Mouse (Mus musculus) adipocyte (in vitro differentiated cells): Measurements from ENCODE around the gene Gm10447.
A peak's percentile ranks its signal among the peaks of the same experiment; 100 is the strongest.

Experiments
- DNase-seq: peaks from one replicate; pipeline ENCODE4 v3.0.0-alpha.2; 2016; ENCODE audit warnings: low spot score

Gene Gm10447

GRCm38 (mm10) chr11:53478383-53479170, 21.7 kb upstream of the Gm10447 start:
- DNase-seq, result no peak

GRCm38 (mm10) chr11:53477833-53478232, 20.9 kb upstream of the Gm10447 start:
- no peak for DNase-seq

- DNase-seq, result no peak
These were observed 18.7 kb upstream of the Gm10447 start for GRCm38 (mm10) chr11:53475620-53476019.

GRCm38 (mm10) chr11:53472709-53473108, 15.8 kb upstream of the Gm10447 start:
- DNase-seq, result no peak

GRCm38 (mm10) chr11:53469968-53470695, 13.2 kb upstream of the Gm10447 start, which contains the start of gene Gm9837:
Gene Gm9837, minus strand, starts transcription at chr11:53470479.
- peak; percentile 89 for DNase-seq

GRCm38 (mm10) chr11:53469294-53469967, 12.5 kb upstream of the Gm10447 start:
- DNase-seq, result no peak

GRCm38 (mm10) chr11:53466231-53466971, 9.5 kb upstream of the Gm10447 start:
- DNase-seq, result no peak

GRCm38 (mm10) chr11:53463551-53464424, 6.9 kb upstream of the Gm10447 start:
- no peak for DNase-seq

GRCm38 (mm10) chr11:53461727-53462126, 4.8 kb upstream of the Gm10447 start:
- no peak for DNase-seq

GRCm38 (mm10) chr11:53460192-53460591, 3.3 kb upstream of the Gm10447 start:
- DNase-seq, result no peak

- no peak for DNase-seq
These were observed 2.1 kb upstream of the Gm10447 start for GRCm38 (mm10) chr11:53458996-53459395.

GRCm38 (mm10) chr11:53457372-53457954, 553 bp upstream of the Gm10447 start:
- DNase-seq, result no peak

GRCm38 (mm10) chr11:53453031-53453430, 3.9 kb downstream of the Gm10447 start:
- no peak for DNase-seq

GRCm38 (mm10) chr11:53452396-53452795, 4.5 kb downstream of the Gm10447 start:
- DNase-seq, result no peak

GRCm38 (mm10) chr11:53451361-53451760, 5.5 kb downstream of the Gm10447 start:
- peak; percentile 58 for DNase-seq

GRCm38 (mm10) chr11:53450070-53450705, 6.7 kb downstream of the Gm10447 start:
- no peak for DNase-seq

GRCm38 (mm10) chr11:53448529-53448928, 8.4 kb downstream of the Gm10447 start:
- peak; percentile 71 for DNase-seq

- no peak for DNase-seq
These were observed 8.9 kb downstream of the Gm10447 start for GRCm38 (mm10) chr11:53447996-53448395.

- DNase-seq, result no peak
These were observed 10.7 kb downstream of the Gm10447 start for GRCm38 (mm10) chr11:53446183-53446582.

- no peak for DNase-seq
These were observed 11.3 kb downstream of the Gm10447 start for GRCm38 (mm10) chr11:53445562-53445961.
